In the genomic region with DNA sequence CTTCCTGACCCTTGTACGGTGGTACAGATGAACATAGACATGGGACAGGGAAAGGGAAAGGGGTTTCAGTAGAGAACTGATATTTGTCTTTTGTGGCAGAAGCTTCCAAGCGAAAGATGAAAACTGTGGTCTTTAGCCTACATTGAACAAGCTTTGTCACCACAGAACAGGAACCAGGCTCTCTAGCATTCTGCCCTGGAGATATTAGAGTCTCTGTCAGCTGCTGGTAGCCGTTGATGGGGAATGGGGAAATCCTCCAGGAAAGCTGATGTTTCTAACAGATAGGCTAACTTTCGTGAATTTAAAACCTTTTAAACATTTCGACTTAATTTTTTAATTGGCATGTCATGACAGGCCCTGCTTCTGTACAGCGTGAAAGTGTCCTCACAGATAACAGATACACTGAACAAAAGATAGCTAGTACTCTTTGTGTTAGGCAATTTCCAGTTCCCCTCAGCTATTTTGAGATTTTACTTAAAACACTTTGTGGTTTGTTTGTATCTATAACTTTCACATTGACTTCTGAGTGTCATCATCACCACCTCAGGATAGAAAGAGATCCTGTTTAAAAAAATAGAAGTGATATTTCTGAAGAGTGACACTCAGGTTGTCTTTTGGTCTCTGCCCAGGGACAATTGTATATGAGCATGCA, we compare ENCODE assay signal across 13 mouse cellular contexts. TPM values are rescaled to one million over a fixed set of nuclear protein-coding genes. Genes with fewer than 3 reads are reported as not detected.
DNase-seq lines count a peak whose midpoint lies in the region; ATAC-seq and TF ChIP-seq lines count a peak whose summit lies in the region.
"Had no signal": no experiment of that assay in that cellular context is flagged by ENCODE, and none has a peak within 500 bp of the region (broad histone marks: within the 10 kb centered on the region; RNA-seq: fewer than 3 reads in every experiment).

No protein-coding gene starts in this region.

- 0 out of 2 replicates have a peak overlapping the region, but pooled peaks have one; percentile 61 for H3K4me3 ChIP-seq in heart, embryonic 11.5 days (ENCODE audit: low read depth, low read length)
- peak overlapping the region; percentile 56; the same call in 1 of the 2 replicates for H3K4me3 ChIP-seq in embryonic facial prominence, embryonic 15.5 days (replicated peaks)
- H3K4me3 ChIP-seq in cerebellum, adult 2 months (replicated peaks; ENCODE audit: insufficient read depth, low read depth, low read length): no peak overlapping the region

- no peak overlapping the region for H3K27ac ChIP-seq in heart, embryonic 11.5 days (ENCODE audit: low read depth, low read length)
- H3K27ac ChIP-seq in embryonic facial prominence, embryonic 15.5 days (replicated peaks): no peak overlapping the region
- H3K27ac ChIP-seq in cerebellum, adult 2 months (ENCODE audit: insufficient read depth, low read length): no peak overlapping the region
- H3K27ac ChIP-seq: neural tube, embryonic 12.5 days had no signal

- no peaks in the 10 kb centered on the region for H3K36me3 ChIP-seq in heart, embryonic 11.5 days (ENCODE audit: control insufficient read depth, insufficient read depth, low read length)
- no peaks in the 10 kb centered on the region for H3K36me3 ChIP-seq in embryonic facial prominence, embryonic 15.5 days
- H3K36me3 ChIP-seq: neural tube, embryonic 12.5 days had no signal

- H3K9me3 ChIP-seq in heart, embryonic 11.5 days (replicated peaks; ENCODE audit: control insufficient read depth, low read length): no peaks in the 10 kb centered on the region
- no peaks in the 10 kb centered on the region for H3K9me3 ChIP-seq in embryonic facial prominence, embryonic 15.5 days (replicated peaks)
- H3K9me3 ChIP-seq: neural tube, embryonic 12.5 days had no signal

- no peak for TF ChIP-seq POLR2A in cerebellum, adult 2 months (IDR thresholded peaks at IDR 0.05; ENCODE audit: borderline replicate concordance, insufficient read depth, low read length)

- H3K4me1 ChIP-seq in heart, embryonic 11.5 days (ENCODE audit: control insufficient read depth, insufficient read depth, low read length): peaks cover 9% of the 10 kb centered on the region; the same call in 1 of the 2 replicates
- H3K4me1 ChIP-seq in embryonic facial prominence, embryonic 15.5 days: peaks cover 20% of the 10 kb centered on the region
- H3K4me1 ChIP-seq in cerebellum, adult 2 months (ENCODE audit: control insufficient read depth, insufficient read depth, low read length): peaks cover 8% of the 10 kb centered on the region

- WGBS in heart, embryonic 11.5 days (ENCODE audit: insufficient replicate concordance): 51% methylated on average over 6 of the region's 6 CpGs
- WGBS in embryonic facial prominence, embryonic 15.5 days: 53% methylated on average over 6 of the region's 6 CpGs
- WGBS in cerebellum, adult 2 months: 96% methylated on average over 6 of the region's 6 CpGs

- no peak for TF ChIP-seq CTCF in cerebellum, adult 2 months (IDR thresholded peaks at IDR 0.05; ENCODE audit: borderline replicate concordance, insufficient read depth, low read depth, low read length)

- peak overlapping the region; percentile 89 for H3K4me2 ChIP-seq in heart, embryonic 11.5 days
- H3K4me2 ChIP-seq in embryonic facial prominence, embryonic 15.5 days (replicated peaks): 0 out of 2 replicates have a peak overlapping the region, but pooled peaks have one; percentile 87

- peaks cover 5% of the 10 kb centered on the region; the same call in 1 of the 2 replicates for H3K27me3 ChIP-seq in heart, embryonic 11.5 days (ENCODE audit: control insufficient read depth, insufficient read depth, low read length)
- H3K27me3 ChIP-seq in embryonic facial prominence, embryonic 15.5 days: peaks cover 19% of the 10 kb centered on the region; the same call in 1 of the 2 replicates
- no peaks in the 10 kb centered on the region for H3K27me3 ChIP-seq in cerebellum, adult 2 months (ENCODE audit: control insufficient read depth, insufficient read depth, low read length)

- H3K9ac ChIP-seq in heart, embryonic 11.5 days (ENCODE audit: low read depth, low read length): no peak overlapping the region
- no peak overlapping the region for H3K9ac ChIP-seq in embryonic facial prominence, embryonic 15.5 days

- no peak for ATAC-seq in heart, embryonic 11.5 days (replicated peaks; ENCODE audit: insufficient number of reproducible peaks, low FRiP score, low TSS enrichment)
- no peak for ATAC-seq in embryonic facial prominence, embryonic 15.5 days (ENCODE audit: insufficient number of reproducible peaks, low FRiP score, low TSS enrichment, low read depth)
- ATAC-seq in megakaryocyte, adult 5-6 weeks (ENCODE audit: poor library complexity, severe bottlenecking): peak; percentile 55
- ATAC-seq in frontal cortex, adult (ENCODE audit: low TSS enrichment): no peak

- DNase-seq in heart, adult 18-20 months: no peak
- peak; percentile 89 for DNase-seq in 416B (ENCODE audit: low read depth)
- DNase-seq in cerebellum, adult 2 months: no peak
- no peak for DNase-seq in embryo, embryonic 9.5 days (ENCODE audit: extremely low spot score)
- DNase-seq: embryo, embryonic 11 days; heart, postnatal 14 days; lung, postnatal 10 days; right cerebral cortex, postnatal 14 days had no signal

RNA-seq across cellular contexts. Expression of gene Itgb3, which starts 1.4 kb away (rescaled TPM):
- 3.9 and 4.6 TPM in 2 replicates for polyA plus RNA-seq in heart, embryonic 11.5 days (2014; fragmentation: Nextera tagmentation; extraction: Ambion mirVana)
- total RNA-seq in heart, adult 18-20 months (2021): 1 to 10 TPM; 3.6 to 4.5 TPM
- polyA plus RNA-seq in embryonic facial prominence, embryonic 15.5 days (2015; fragmentation: Nextera tagmentation; extraction: Ambion mirVana): 5.2 TPM in 2 replicates
- 7.1 and 8.6 TPM in 2 replicates for total RNA-seq in megakaryocyte, adult 5-6 weeks (2015)
- 20.6 and 23.8 TPM in 2 replicates for total RNA-seq in megakaryocyte, adult 5-6 weeks (2017)
- polyA plus RNA-seq in cerebellum, adult 2 months (2012; rRNA removed): 2.0 and 2.1 TPM in 2 replicates

RNA-seq across cellular contexts. Expression of gene Myl4, which starts 58.7 kb away (rescaled TPM):
- polyA plus RNA-seq in heart, embryonic 11.5 days (2014; fragmentation: Nextera tagmentation; extraction: Ambion mirVana): 3,018 and 3,194 TPM in 2 replicates
- total RNA-seq in heart, adult 18-20 months (2021): 100 to 1,000 TPM; 660 to 761 TPM
- polyA plus RNA-seq in embryonic facial prominence, embryonic 15.5 days (2015; fragmentation: Nextera tagmentation; extraction: Ambion mirVana): 261 and 347 TPM in 2 replicates
- total RNA-seq in megakaryocyte, adult 5-6 weeks (2015): 0.11 TPM in 1 of 2 replicates, not detected in the other
- 0.08 TPM in 1 of 2 replicates, not detected in the other for total RNA-seq in megakaryocyte, adult 5-6 weeks (2017)
- polyA plus RNA-seq in cerebellum, adult 2 months (2012; rRNA removed): 2.2 and 2.5 TPM in 2 replicates

RNA-seq across cellular contexts. Expression of gene Cdc27, which starts 58.7 kb away (rescaled TPM):
- 34.4 and 44.6 TPM in 2 replicates for polyA plus RNA-seq in heart, embryonic 11.5 days (2014; fragmentation: Nextera tagmentation; extraction: Ambion mirVana)
- total RNA-seq in heart, adult 18-20 months (2021): 10 to 100 TPM; 23.4 to 28.8 TPM
- polyA plus RNA-seq in embryonic facial prominence, embryonic 15.5 days (2015; fragmentation: Nextera tagmentation; extraction: Ambion mirVana): 37.4 and 39.6 TPM in 2 replicates
- 49.4 and 51.3 TPM in 2 replicates for total RNA-seq in megakaryocyte, adult 5-6 weeks (2015)
- total RNA-seq in megakaryocyte, adult 5-6 weeks (2017): 45.1 and 52.1 TPM in 2 replicates
- 20.9 and 22.4 TPM in 2 replicates for polyA plus RNA-seq in cerebellum, adult 2 months (2012; rRNA removed)

Comparison
In these comparisons a context has a peak if more than half of its experiments do, and no peak if none do; other contexts are left out.
1. RNA of gene Myl4, which starts 58.7 kb away (polyA plus RNA-seq): 3,018 to 3,194 TPM in heart, embryonic 11.5 days and 261 to 347 TPM in embryonic facial prominence, embryonic 15.5 days; 2.2 to 2.5 TPM in cerebellum, adult 2 months; every median in the first group is over 10 times any median in the second.